Comparison of ENCODE assay signal across 8 mouse cellular contexts in genomic region chr4:115056371-115056920, GRCm38 (mm10). TPM values are rescaled to one million over a fixed set of nuclear protein-coding genes. Genes with fewer than 3 reads are reported as not detected.
A peak's percentile ranks its signal among the peaks of the same experiment; 100 is the strongest.
DNase-seq lines count a peak whose midpoint lies in the region; ATAC-seq lines count a peak whose summit lies in the region.

Gene Tal1 (plus strand): TSS chr4:115056426.

- no peaks in the 10 kb centered on the region for H3K36me3 ChIP-seq in embryonic facial prominence, embryonic 14.5 days (ENCODE audit: control insufficient read depth, insufficient read depth, low read length)
- no peaks in the 10 kb centered on the region for H3K36me3 ChIP-seq in limb, embryonic 15.5 days
- no peaks in the 10 kb centered on the region for H3K36me3 ChIP-seq in neural tube, embryonic 11.5 days (ENCODE audit: control insufficient read depth, insufficient read depth, low read length)

- peak; percentile 20; the same call in 1 of the 2 replicates for ATAC-seq in embryonic facial prominence, embryonic 14.5 days (ENCODE audit: low read depth)
- no peak for ATAC-seq in limb, embryonic 15.5 days (ENCODE audit: insufficient number of reproducible peaks, low FRiP score, low TSS enrichment, low read depth)
- ATAC-seq in neural tube, embryonic 11.5 days (ENCODE audit: insufficient read depth, low FRiP score, low TSS enrichment), result peak; percentile 33; the same call in 1 of the 2 replicates

- H3K9me3 ChIP-seq in embryonic facial prominence, embryonic 14.5 days (ENCODE audit: control insufficient read depth, low read length), result no peaks in the 10 kb centered on the region
- no peaks in the 10 kb centered on the region for H3K9me3 ChIP-seq in limb, embryonic 15.5 days
- no peaks in the 10 kb centered on the region for H3K9me3 ChIP-seq in neural tube, embryonic 11.5 days (ENCODE audit: control insufficient read depth, low read length)

- intact Hi-C loops in heart, postnatal 36 days (cut with DNase I), result loop anchor here (5.0 kb wide), 1 partner anchor 154 kb away; no protein-coding TSS in a partner anchor

- H3K9ac ChIP-seq in embryonic facial prominence, embryonic 14.5 days (ENCODE audit: low read depth, low read length), result peak within 1 kb of the TSS; percentile 45
- no peak within 1 kb of the TSS for H3K9ac ChIP-seq in limb, embryonic 15.5 days
- H3K9ac ChIP-seq in neural tube, embryonic 11.5 days (ENCODE audit: low read length), result peak within 1 kb of the TSS; percentile 36

- peak within 1 kb of the TSS; percentile 62 for H3K4me2 ChIP-seq in embryonic facial prominence, embryonic 14.5 days (ENCODE audit: low read depth, low read length)
- peak within 1 kb of the TSS; percentile 76 for H3K4me2 ChIP-seq in limb, embryonic 15.5 days
- peak within 1 kb of the TSS; percentile 33 for H3K4me2 ChIP-seq in neural tube, embryonic 11.5 days (ENCODE audit: low read depth)

- peak within 1 kb of the TSS; percentile 41 for H3K4me3 ChIP-seq in embryonic facial prominence, embryonic 14.5 days (ENCODE audit: low read depth, low read length)
- H3K4me3 ChIP-seq in limb, embryonic 15.5 days, result peak within 1 kb of the TSS; percentile 43
- peak within 1 kb of the TSS; percentile 27 for H3K4me3 ChIP-seq in neural tube, embryonic 11.5 days (ENCODE audit: low read depth, low read length)

- 0% methylated on average over 14 of the region's 60 CpGs for WGBS in embryonic facial prominence, embryonic 14.5 days
- under 1% methylated on average over 60 of the region's 60 CpGs for WGBS in limb, embryonic 15.5 days
- under 1% methylated on average over 59 of the region's 60 CpGs for WGBS in neural tube, embryonic 11.5 days

- peak; percentile 24 for DNase-seq in right cerebral cortex, postnatal 4 days
- no peak for DNase-seq in right cerebral cortex, postnatal 25 days
- DNase-seq in embryonic facial prominence, embryonic 14.5 days (ENCODE audit: low spot score), result no peak
- DNase-seq in heart, postnatal 36 days, result peak; percentile 57 to 75
- DNase-seq in neural tube, embryonic 11.5 days (ENCODE audit: low spot score), result peak; percentile 66
- no peak for DNase-seq in urinary bladder, postnatal 10 days (ENCODE audit: low spot score)
- no peak for DNase-seq in layer of hippocampus, adult 8-10 months (ENCODE audit: low spot score in 2 of 2)

- peaks cover 97% of the 10 kb centered on the region for H3K27me3 ChIP-seq in embryonic facial prominence, embryonic 14.5 days (replicated peaks; ENCODE audit: control insufficient read depth, insufficient read depth, low read length)
- peaks cover 98% of the 10 kb centered on the region for H3K27me3 ChIP-seq in limb, embryonic 15.5 days
- H3K27me3 ChIP-seq in neural tube, embryonic 11.5 days (ENCODE audit: control insufficient read depth, insufficient read depth, low read length), result peaks cover 95% of the 10 kb centered on the region

- H3K4me1 ChIP-seq in embryonic facial prominence, embryonic 14.5 days (ENCODE audit: control insufficient read depth, insufficient read depth, low read length), result peaks cover 4% of the 10 kb centered on the region; the same call in 1 of the 2 replicates
- peaks cover 29% of the 10 kb centered on the region for H3K4me1 ChIP-seq in limb, embryonic 15.5 days
- H3K4me1 ChIP-seq in neural tube, embryonic 11.5 days (ENCODE audit: control insufficient read depth, insufficient read depth, low read length), result no peaks in the 10 kb centered on the region; the same call in 1 of the 2 replicates

- H3K27ac ChIP-seq in embryonic facial prominence, embryonic 14.5 days (replicated peaks; ENCODE audit: low read depth, low read length), result 0 out of 2 replicates have a peak within 1 kb of the TSS, but pooled peaks have one; percentile 28
- peak within 1 kb of the TSS; percentile 54 for H3K27ac ChIP-seq in limb, embryonic 15.5 days
- H3K27ac ChIP-seq in neural tube, embryonic 11.5 days (ENCODE audit: low read depth, low read length), result peak within 1 kb of the TSS; percentile 21; the same call in 1 of the 2 replicates

RNA-seq across cellular contexts. Expression of gene Tal1, which starts in this region (rescaled TPM):
- polyA plus RNA-seq in embryonic facial prominence, embryonic 14.5 days (2014; fragmentation: Nextera tagmentation; extraction: Ambion mirVana), result 1.3 and 1.6 TPM in 2 replicates
- total RNA-seq in heart, postnatal 36 days (2021), result 1 to 10 TPM; 4.0 to 4.3 TPM
- polyA plus RNA-seq in limb, embryonic 15.5 days (2015; fragmentation: Nextera tagmentation; extraction: Ambion mirVana), result 0.67 and 1.0 TPM in 2 replicates
- polyA plus RNA-seq in neural tube, embryonic 11.5 days (2014; fragmentation: Nextera tagmentation; extraction: Ambion mirVana), result 6.7 and 7.5 TPM in 2 replicates
- total RNA-seq in layer of hippocampus, adult 8-10 months (2022), result 1 to 10 TPM; 1.1 to 2.6 (median 1.7) TPM

Comparison
In these comparisons a context has a peak if more than half of its experiments do, and no peak if none do; other contexts are left out.
1. DNase-seq: peak in right cerebral cortex, postnatal 4 days (single experiment), heart, postnatal 36 days (2 of 2) and neural tube, embryonic 11.5 days (single experiment); none in right cerebral cortex, postnatal 25 days (single experiment), embryonic facial prominence, embryonic 14.5 days (single experiment), urinary bladder, postnatal 10 days (single experiment) and layer of hippocampus, adult 8-10 months (0 of 2).
2. Peak in every context shown above with its lines, with median percentiles within 50 percentile points of each other: H3K27ac ChIP-seq, H3K4me2 ChIP-seq and H3K4me3 ChIP-seq.